Mouse (Mus musculus) layer of hippocampus, adult 18-20 months (tissue): Measurements from ENCODE around the gene Gm14459. TPM values are rescaled to one million over a fixed set of nuclear protein-coding genes. Genes with fewer than 3 reads are reported as not detected.
"Not testable (repeated sequence)": the region's sequence is repeated elsewhere in the genome, so short reads cannot be mapped to it uniquely, and the experiment has no call there.

Experiments used
- DNase-seq, 2 experiments: peaks; one replicate each; pipeline ENCODE4 v3.0.0; 2022; ENCODE audit warnings: low spot score in 2 of 2
- long read RNA-seq: library from polyadenylated mRNA; stranded (forward); transcript quantifications from one replicate; pipeline ENCODE4 v2.0.0, GENCODE M21; 2021
- total RNA-seq, 2 experiments: library from RNA; stranded (reverse); gene quantifications; 2 replicates each; pipeline ENCODE4 v1.2.3; 2021

Gm14459 gene
- not detected for total RNA-seq
- long read RNA-seq = 0 reads

- DNase-seq = no peak
Observed at GRCm38 (mm10) chrX:8524854-8525253, at the start of gene Gm14459. TSS of gene Gm14459 (minus strand) at chrX:8524954.

GRCm38 (mm10) chrX:8548155-8548554 is 23.4 kb upstream of the Gm14459 start, which contains the start of gene Ssxb6:
TSS of gene Ssxb6 (minus strand) at chrX:8548255.
- not testable (repeated sequence) for DNase-seq

Other genes starting within 250 kb of the Gm14459 start
- gene Ssxb10, start 197.5 kb downstream of the Gm14459 start, total RNA-seq = not detected
- gene Ssxb9, start 158.0 kb downstream of the Gm14459 start, total RNA-seq = not detected
- gene Ssxb1, start 111.6 kb downstream of the Gm14459 start, total RNA-seq = not detected
- gene Ssxb2, start 63.2 kb downstream of the Gm14459 start, total RNA-seq = not detected
- not detected for gene Ssxb6, start 23.3 kb upstream of the Gm14459 start, total RNA-seq
- not detected for gene Ssxb3, start 66.9 kb upstream of the Gm14459 start, total RNA-seq
- not detected for gene Ssxb8, start 165.9 kb upstream of the Gm14459 start, total RNA-seq
- gene Ssx9, start 223.5 kb upstream of the Gm14459 start, total RNA-seq = not detected